Mouse (Mus musculus) hindbrain, embryonic 10.5 days (tissue): ENCODE measurements around the gene Ugt1a8. TPM values are rescaled to one million over a fixed set of nuclear protein-coding genes. Genes with fewer than 3 reads are reported as not detected.

Experiments
- DNase-seq: peaks from one replicate; pipeline ENCODE4 v3.0.0-alpha.2; 2017; ENCODE audit warnings: low spot score
- H3K27ac ChIP-seq: fragments of 300-500 bp; sonication (generic); 2 replicates; pipeline ENCODE4 v1.5.1; 2016; ENCODE audit warnings: mild to moderate bottlenecking, moderate library complexity
- H3K27me3 ChIP-seq: fragments of 300-500 bp; sonication (generic); 2 replicates; pipeline ENCODE4 v1.6.1; 2016; ENCODE audit warnings: mild to moderate bottlenecking; ENCODE audit not compliant: poor library complexity, insufficient read depth, severe bottlenecking
- H3K36me3 ChIP-seq: fragments of 300-500 bp; sonication (generic); 2 replicates; pipeline ENCODE4 v1.6.1; 2016; ENCODE audit warnings: mild to moderate bottlenecking, moderate library complexity
- H3K4me1 ChIP-seq: fragments of 300-500 bp; sonication (generic); replicated peaks from 2 replicates; pipeline ENCODE4 v1.6.1; 2016; ENCODE audit warnings: mild to moderate bottlenecking
- H3K4me3 ChIP-seq: fragments of 300-500 bp; sonication (generic); 2 replicates; pipeline ENCODE4 v1.5.1; 2016; ENCODE audit warnings: mild to moderate bottlenecking, moderate library complexity
- H3K9me3 ChIP-seq: fragments of 300-500 bp; sonication (generic); 2 replicates; pipeline ENCODE4 v1.6.1; 2016; ENCODE audit warnings: mild to moderate bottlenecking, moderate library complexity
- WGBS: fragments of 180-500 bp; shearing (Covaris S2); methylation state at CpG from one replicate; pipeline ENCODE4 v1.1.7; 2016; 5-methylcytosine and 5-hydroxymethylcytosine counted together
- polyA plus RNA-seq: library from polyadenylated mRNA; unstranded; fragments of >200 nt; fragmentation: Nextera tagmentation; extraction: Ambion mirVana; gene quantifications from 2 replicates; pipeline ENCODE4 v1.2.1, GENCODE M21; 2016

Ugt1a8 gene
- polyA plus RNA-seq, 1 experiment from 2014 or later = not detected

- H3K4me1 ChIP-seq = no peaks in the 10 kb centered on the region
- peaks cover 99% of the 10 kb centered on the region for H3K9me3 ChIP-seq
- H3K27ac ChIP-seq = no peak overlapping the region
- no peaks in the 10 kb centered on the region for H3K27me3 ChIP-seq
- no peak overlapping the region for H3K4me3 ChIP-seq
- peaks cover 43% of the 10 kb centered on the region for H3K36me3 ChIP-seq
- DNase-seq = no peak
- 69% methylated on average over 6 of the region's 6 CpGs for WGBS
Observed at GRCm38 (mm10) chr1:88258361-88258760, 170.7 kb downstream of the Ugt1a8 start.

DNA sequence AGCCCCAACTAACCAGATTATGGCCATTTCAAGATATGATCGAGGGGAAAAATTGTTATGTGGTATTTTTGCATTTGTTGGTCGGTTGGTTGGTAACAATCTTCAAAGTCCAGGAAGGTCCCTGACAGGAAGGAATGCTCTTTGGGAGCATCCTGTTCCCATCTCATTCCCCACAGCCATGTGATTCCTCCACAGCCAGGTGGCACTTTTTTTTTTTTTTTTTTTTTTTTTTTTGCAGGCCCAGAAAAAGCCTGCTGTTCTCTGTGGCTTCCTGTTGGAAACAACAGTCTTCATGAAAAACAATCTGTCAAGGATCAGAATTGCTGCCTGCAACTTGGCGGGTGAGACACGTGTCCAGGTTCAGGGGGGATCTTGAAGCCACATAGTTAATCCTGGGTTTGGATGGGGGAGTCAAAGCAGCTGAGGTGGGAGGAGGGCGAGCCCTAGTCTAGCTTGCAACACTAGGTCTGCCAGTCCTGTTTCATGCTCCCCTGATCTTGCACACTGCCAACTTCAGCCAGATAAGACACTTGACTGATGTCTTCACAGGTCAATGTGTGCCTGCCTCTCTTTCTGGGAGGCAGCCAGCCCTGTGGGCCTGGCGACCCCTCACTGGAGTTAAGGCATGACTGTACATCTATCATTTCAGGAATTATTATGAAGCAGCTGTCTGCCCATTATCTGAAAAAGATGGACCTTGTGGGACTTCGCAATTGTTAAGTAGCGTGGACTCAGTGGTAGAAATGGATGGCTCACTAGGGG is 171.4 kb downstream of the Ugt1a8 start:
- Histone ChIP-seq H3K9me3 (peaks cover 98% of the 10 kb centered on the region), H3K27ac (no peak overlapping the region), H3K27me3 (no peaks in the 10 kb centered on the region), H3K4me1 (no peaks in the 10 kb centered on the region), H3K4me3 (no peak overlapping the region), H3K36me3 (peaks cover 50% of the 10 kb centered on the region)
- WGBS = 79% methylated on average over 8 of the region's 8 CpGs
- no peak for DNase-seq

DNA sequence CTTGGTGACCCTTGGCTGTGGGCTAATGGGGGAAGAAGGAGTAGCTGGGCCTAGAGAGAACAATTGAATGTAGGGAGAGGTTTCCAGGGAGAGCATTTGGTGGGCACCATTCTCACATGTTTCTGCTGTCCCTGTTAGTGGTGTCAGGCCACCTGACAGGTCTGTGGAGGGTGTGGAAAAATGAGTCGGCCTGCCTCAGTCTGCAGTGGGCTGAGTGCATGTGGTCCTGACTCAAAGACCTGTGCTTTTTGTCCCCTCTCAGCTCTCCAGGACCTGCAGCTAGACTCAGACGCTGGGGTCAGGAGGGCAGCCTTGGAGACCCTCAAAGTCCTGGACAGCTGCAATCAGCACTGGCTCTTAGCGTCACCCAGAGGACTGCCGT is 172.0 kb downstream of the Ugt1a8 start:
- Histone ChIP-seq H3K9me3 (peaks cover 98% of the 10 kb centered on the region), H3K27ac (no peak overlapping the region)
- WGBS = 78% methylated on average over 4 of the region's 4 CpGs

DNA sequence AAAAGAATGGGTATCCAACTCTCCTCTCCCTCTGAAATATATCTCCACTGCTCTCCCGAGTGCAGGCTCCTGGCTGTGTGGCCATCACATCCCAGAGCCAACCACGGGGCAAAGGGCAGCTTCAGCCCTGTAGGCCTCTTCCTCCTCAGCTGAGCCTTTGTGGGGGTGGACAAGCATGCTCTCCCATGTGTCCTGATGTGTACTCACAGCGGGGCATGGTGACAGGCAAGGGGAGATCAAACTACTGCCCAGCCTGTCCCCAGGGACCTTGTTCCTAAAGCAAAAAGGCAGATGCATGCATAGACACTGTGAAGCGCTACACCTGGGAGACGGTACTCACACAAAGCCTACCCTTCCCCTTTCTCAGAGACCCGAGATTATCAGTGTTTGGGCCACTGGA is 172.5 kb downstream of the Ugt1a8 start:
- Histone ChIP-seq H3K4me3 (no peak overlapping the region), H3K9me3 (peaks cover 98% of the 10 kb centered on the region), H3K27ac (no peak overlapping the region), H3K36me3 (peaks cover 60% of the 10 kb centered on the region), H3K4me1 (no peaks in the 10 kb centered on the region), H3K27me3 (no peaks in the 10 kb centered on the region)
- DNase-seq = no peak
- WGBS = 82% methylated on average over 6 of the region's 6 CpGs

More for the DNA sequence above, 172.0 kb downstream of the Ugt1a8 start:
- no peaks in the 10 kb centered on the region for H3K4me1 ChIP-seq
- no peaks in the 10 kb centered on the region for H3K27me3 ChIP-seq
- no peak for DNase-seq
- peaks cover 55% of the 10 kb centered on the region for H3K36me3 ChIP-seq
- no peak overlapping the region for H3K4me3 ChIP-seq

DNA sequence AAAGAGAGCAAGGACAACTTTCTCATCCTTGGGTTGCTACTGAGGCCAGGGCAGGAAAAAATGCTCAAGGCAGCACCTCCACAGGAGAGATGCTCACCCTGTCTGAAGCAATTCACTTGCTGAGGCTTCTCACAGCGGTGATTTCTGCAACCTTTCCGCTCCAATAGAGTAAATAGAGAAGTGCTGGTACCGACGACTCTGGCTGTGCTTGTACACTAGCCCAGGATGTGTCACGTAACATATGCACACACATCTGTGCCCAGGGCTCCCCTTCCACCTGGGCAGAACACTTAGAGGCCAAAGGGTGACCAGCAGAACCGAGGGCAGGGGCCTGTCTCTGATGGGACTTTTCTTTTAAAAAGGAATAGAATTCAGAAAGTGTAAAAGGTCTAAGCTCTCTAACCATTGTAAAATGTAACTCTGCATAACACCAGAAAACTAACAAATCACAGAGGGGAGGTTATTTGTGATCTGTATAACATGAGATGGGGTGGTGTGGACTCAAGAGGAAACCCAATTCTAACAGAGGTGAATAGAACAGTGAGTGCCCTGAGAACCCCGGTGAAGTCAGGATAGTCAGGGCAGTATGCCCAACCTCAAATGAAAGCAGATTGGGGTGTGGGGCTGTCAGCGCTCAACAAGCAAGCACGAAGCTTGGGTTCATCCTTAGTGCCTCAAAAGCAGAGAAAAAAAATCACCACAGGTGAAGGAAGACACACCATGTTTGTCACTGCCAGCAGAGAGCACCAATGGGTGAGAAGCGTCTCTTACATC is 173.2 kb downstream of the Ugt1a8 start:
- H3K36me3 ChIP-seq = peaks cover 67% of the 10 kb centered on the region

DNA sequence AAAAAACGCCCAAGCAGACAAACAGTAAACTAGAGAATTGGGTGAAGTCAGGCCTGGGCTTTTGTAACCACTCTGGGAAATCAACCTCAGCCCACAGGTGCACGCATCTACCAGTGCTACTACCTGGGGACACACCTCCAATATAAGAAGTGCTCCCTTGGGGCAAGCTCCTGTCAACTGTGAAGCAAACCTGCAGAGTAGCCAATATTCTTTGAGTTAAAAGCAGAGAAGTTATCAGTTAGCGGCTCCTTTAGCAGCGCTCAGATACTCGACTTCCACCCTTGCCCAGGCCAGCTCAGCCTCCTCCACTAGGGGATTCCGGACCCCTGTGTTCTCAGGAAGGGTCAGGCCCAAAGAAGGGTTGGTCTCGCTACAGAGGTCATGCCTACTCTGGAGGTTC is 174.1 kb downstream of the Ugt1a8 start:
- no peaks in the 10 kb centered on the region for H3K4me1 ChIP-seq
- 88% methylated on average over 7 of the region's 7 CpGs for WGBS
- H3K9me3 ChIP-seq = peaks cover 98% of the 10 kb centered on the region
- no peak overlapping the region for H3K4me3 ChIP-seq
- H3K27ac ChIP-seq = no peak overlapping the region
- DNase-seq = no peak
- peaks cover 76% of the 10 kb centered on the region for H3K36me3 ChIP-seq
- no peaks in the 10 kb centered on the region for H3K27me3 ChIP-seq

More for the DNA sequence above, 173.2 kb downstream of the Ugt1a8 start:
- Histone ChIP-seq H3K27ac (no peak overlapping the region), H3K9me3 (peaks cover 98% of the 10 kb centered on the region), H3K4me3 (no peak overlapping the region), H3K4me1 (no peaks in the 10 kb centered on the region), H3K27me3 (no peaks in the 10 kb centered on the region)
- DNase-seq = no peak
- WGBS = 83% methylated on average over 10 of the region's 10 CpGs

- 91% methylated on average over 4 of the region's 4 CpGs for WGBS
- Histone ChIP-seq H3K4me1 (no peaks in the 10 kb centered on the region), H3K27me3 (no peaks in the 10 kb centered on the region), H3K27ac (no peak overlapping the region), H3K9me3 (peaks cover 98% of the 10 kb centered on the region), H3K4me3 (no peak overlapping the region), H3K36me3 (peaks cover 82% of the 10 kb centered on the region)
- no peak for DNase-seq
Observed at GRCm38 (mm10) chr1:88262255-88262654, 174.6 kb downstream of the Ugt1a8 start.

- Histone ChIP-seq H3K9me3 (peaks cover 98% of the 10 kb centered on the region), H3K4me3 (no peak overlapping the region), H3K27me3 (no peaks in the 10 kb centered on the region), H3K36me3 (peaks cover 89% of the 10 kb centered on the region), H3K4me1 (no peaks in the 10 kb centered on the region), H3K27ac (no peak overlapping the region)
- no peak for DNase-seq
- 75% methylated on average over 6 of the region's 6 CpGs for WGBS
Observed at GRCm38 (mm10) chr1:88262961-88263360, 175.3 kb downstream of the Ugt1a8 start.

- Histone ChIP-seq H3K27ac (no peak overlapping the region), H3K36me3 (peaks cover 97% of the 10 kb centered on the region), H3K27me3 (no peaks in the 10 kb centered on the region), H3K4me3 (no peak overlapping the region), H3K4me1 (no peaks in the 10 kb centered on the region), H3K9me3 (peaks cover 96% of the 10 kb centered on the region)
- no peak for DNase-seq
- WGBS = 91% methylated on average over 5 of the region's 5 CpGs
Observed at GRCm38 (mm10) chr1:88263778-88264177, 176.2 kb downstream of the Ugt1a8 start.

- Histone ChIP-seq H3K9me3 (peaks cover 96% of the 10 kb centered on the region), H3K4me3 (no peak overlapping the region), H3K36me3 (peaks cover 100% of the 10 kb centered on the region), H3K4me1 (no peaks in the 10 kb centered on the region), H3K27ac (no peak overlapping the region), H3K27me3 (no peaks in the 10 kb centered on the region)
- DNase-seq = no peak
- WGBS = 90% methylated on average over 7 of the region's 7 CpGs
Observed at GRCm38 (mm10) chr1:88264237-88264868, 176.7 kb downstream of the Ugt1a8 start.

DNA sequence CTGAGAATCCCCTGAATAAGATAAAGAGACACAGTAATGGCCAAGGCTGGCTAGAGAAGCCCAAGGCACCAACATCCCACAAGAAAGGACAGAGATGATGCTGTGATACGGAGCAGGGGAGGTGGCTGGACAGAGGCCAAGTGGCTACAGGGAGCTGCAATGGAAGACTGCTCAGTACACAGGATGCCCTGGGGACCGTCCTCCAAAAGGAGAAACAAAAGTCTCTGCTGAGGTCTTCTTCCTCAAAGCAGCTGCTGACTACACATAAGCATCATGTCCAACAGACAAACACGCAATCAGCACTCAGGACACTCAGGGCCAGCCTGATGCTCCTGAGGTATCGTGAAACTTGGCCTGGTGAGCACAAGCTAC is 177.2 kb downstream of the Ugt1a8 start:
- Histone ChIP-seq H3K36me3 (peaks cover 100% of the 10 kb centered on the region), H3K27me3 (no peaks in the 10 kb centered on the region), H3K27ac (no peak overlapping the region), H3K9me3 (peaks cover 96% of the 10 kb centered on the region), H3K4me3 (no peak overlapping the region), H3K4me1 (no peaks in the 10 kb centered on the region)
- no peak for DNase-seq
- 79% methylated on average over 4 of the region's 4 CpGs for whole genome bisulfite sequencing

DNA sequence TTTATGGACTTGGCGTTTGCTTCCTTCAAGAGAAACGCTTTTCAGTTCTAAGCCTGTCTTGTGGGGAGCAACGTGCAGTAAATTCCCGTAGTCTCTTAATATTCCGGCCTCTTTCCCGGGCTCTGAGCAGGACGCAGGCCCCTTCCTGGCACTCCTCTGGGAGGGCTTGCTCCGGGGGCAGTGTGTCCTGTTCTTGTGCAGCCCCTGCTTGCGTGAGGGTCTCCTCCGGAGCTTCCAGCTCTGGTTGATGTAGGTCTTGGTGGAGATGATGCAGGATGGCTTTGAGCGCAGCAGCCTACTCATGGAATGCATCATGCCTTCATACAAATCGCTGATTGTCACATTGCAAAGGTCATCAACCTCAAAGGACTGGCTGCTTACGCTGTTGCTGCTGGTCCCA is 178.5 kb downstream of the Ugt1a8 start:
- Histone ChIP-seq H3K36me3 (peaks cover 96% of the 10 kb centered on the region), H3K9me3 (peaks cover 85% of the 10 kb centered on the region), H3K4me1 (no peaks in the 10 kb centered on the region), H3K27ac (no peak overlapping the region), H3K27me3 (no peaks in the 10 kb centered on the region), H3K4me3 (no peak overlapping the region)
- DNase-seq = no peak
- WGBS = 90% methylated on average over 13 of the region's 13 CpGs

DNA sequence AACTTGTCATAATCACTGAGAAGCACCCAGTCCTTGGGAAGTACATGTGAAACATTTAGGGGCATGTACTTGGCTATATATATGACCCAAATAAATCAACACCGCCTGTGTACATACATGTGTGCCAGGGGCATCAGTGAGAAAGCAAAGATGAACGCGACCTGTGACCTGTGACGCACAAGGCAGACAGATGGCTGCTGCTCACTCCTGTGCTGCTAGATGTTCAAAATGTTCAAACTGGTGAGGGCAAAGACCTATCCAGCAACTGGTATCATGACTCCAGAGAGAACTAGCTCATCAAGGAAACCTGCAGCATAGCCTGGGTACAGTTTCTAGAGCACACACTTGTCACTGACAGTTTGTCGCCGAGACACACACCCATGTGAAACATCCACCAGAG is 179.9 kb downstream of the Ugt1a8 start:
- H3K9me3 ChIP-seq = peaks cover 79% of the 10 kb centered on the region
- DNase-seq = no peak
- no peaks in the 10 kb centered on the region for H3K27me3 ChIP-seq
- no peak overlapping the region for H3K27ac ChIP-seq
- WGBS = 94% methylated on average over 6 of the region's 6 CpGs
- no peaks in the 10 kb centered on the region for H3K4me1 ChIP-seq
- H3K36me3 ChIP-seq = peaks cover 96% of the 10 kb centered on the region
- H3K4me3 ChIP-seq = no peak overlapping the region
